7 mouse cellular contexts compared by ENCODE assay signal in the genomic region with DNA sequence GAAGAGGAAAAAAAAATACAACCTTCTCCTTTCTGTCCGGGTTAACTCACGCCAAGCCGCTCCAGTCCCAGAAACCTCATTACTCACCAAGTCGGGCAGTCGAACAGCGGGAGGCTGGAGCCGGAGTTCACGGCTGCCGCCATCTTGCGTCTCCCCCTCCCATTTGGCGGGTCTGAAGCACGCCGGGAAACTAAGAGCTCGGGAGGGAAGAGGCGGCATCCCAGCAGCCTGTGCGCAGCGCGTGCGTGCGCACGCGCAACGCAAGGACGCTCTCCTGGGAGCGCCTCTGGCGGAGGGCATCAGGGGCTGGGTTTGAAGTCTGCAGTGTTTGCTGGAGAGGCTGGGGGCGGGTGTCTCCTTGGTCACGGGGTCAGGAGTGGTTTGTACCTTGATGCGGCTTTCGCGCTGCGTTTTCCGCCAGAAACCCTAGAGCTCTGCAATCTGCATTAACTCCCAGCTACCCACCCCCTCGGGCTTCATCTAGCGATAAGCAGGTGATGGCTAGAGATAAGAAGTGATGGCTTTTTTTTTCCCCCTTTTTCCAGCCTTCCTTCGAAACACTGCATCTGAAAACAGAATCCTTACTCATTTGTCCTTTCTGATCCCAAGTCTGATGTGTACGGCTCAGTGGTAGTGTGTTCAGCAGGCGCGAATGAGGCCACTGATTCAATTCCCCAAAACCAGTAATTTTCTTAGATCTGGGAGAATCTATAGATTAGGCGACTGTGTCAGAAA. TPM values are rescaled to one million over a fixed set of nuclear protein-coding genes. Genes with fewer than 3 reads are reported as not detected.
A peak's percentile ranks its signal among the peaks of the same experiment; 100 is the strongest.
DNase-seq lines count a peak whose midpoint lies in the region; ATAC-seq lines count a peak whose summit lies in the region.

Gene Ppp1r8, minus strand, starts transcription at position 200 of the 735 bp plus-strand sequence.

- peak within 1 kb of the TSS; percentile 67 for H3K27ac ChIP-seq in intestine, embryonic 15.5 days
- peak within 1 kb of the TSS; percentile 94 for H3K27ac ChIP-seq in midbrain, embryonic 10.5 days (replicated peaks)

- peak within 1 kb of the TSS; percentile 70 for H3K9ac ChIP-seq in intestine, embryonic 15.5 days

- intact Hi-C loops in gastrocnemius, postnatal 36 days (cut with DNase I) = loop anchor here (5.0 kb wide), 1 partner anchor 76 kb away; the partner anchor contains the start of gene Rpa2
- intact Hi-C loops in left cerebral cortex, postnatal 25 days (cut with DNase I) = loop anchor here (2.0 to 5.0 kb wide), 2 partner anchors 76 to 80 kb away; partner anchors contain the start of genes Fam76a and Rpa2

- H3K4me1 ChIP-seq in intestine, embryonic 15.5 days (replicated peaks) = peaks cover 5% of the 10 kb centered on the region; the same call in 1 of the 2 replicates
- H3K4me1 ChIP-seq in midbrain, embryonic 10.5 days = peaks cover 18% of the 10 kb centered on the region

- DNase-seq in adrenal gland, adult 2 months = peak; percentile 93
- DNase-seq in embryo, embryonic 11.5 days (ENCODE audit: low read depth, low spot score) = peak; percentile 97
- peak; percentile 77 to 84 for DNase-seq in gastrocnemius, postnatal 36 days
- peak; percentile 90 to 96 for DNase-seq in left cerebral cortex, postnatal 25 days (ENCODE audit: low spot score in 2 of 2)
- peak; percentile 94 for DNase-seq in midbrain, embryonic 10.5 days (ENCODE audit: low spot score)
- DNase-seq in right cerebral cortex, postnatal 4 days = peak; percentile 83

- H3K9me3 ChIP-seq in intestine, embryonic 15.5 days = no peaks in the 10 kb centered on the region
- H3K9me3 ChIP-seq in midbrain, embryonic 10.5 days (replicated peaks) = no peaks in the 10 kb centered on the region

- 1% methylated on average over 40 of the region's 40 CpGs for WGBS in intestine, embryonic 15.5 days
- 2% methylated on average over 40 of the region's 40 CpGs for WGBS in midbrain, embryonic 10.5 days

- peak within 1 kb of the TSS; percentile 71 for H3K4me2 ChIP-seq in intestine, embryonic 15.5 days (replicated peaks)

- peaks cover 11% of the 10 kb centered on the region for H3K36me3 ChIP-seq in intestine, embryonic 15.5 days
- peaks cover 33% of the 10 kb centered on the region for H3K36me3 ChIP-seq in midbrain, embryonic 10.5 days

- ATAC-seq in intestine, embryonic 15.5 days = peak; percentile 100

- H3K27me3 ChIP-seq in intestine, embryonic 15.5 days (replicated peaks) = no peaks in the 10 kb centered on the region
- H3K27me3 ChIP-seq in midbrain, embryonic 10.5 days (ENCODE audit: low read depth, poor library complexity, severe bottlenecking) = no peaks in the 10 kb centered on the region

- peak within 1 kb of the TSS; percentile 80 for H3K4me3 ChIP-seq in intestine, embryonic 15.5 days (replicated peaks)
- peak within 1 kb of the TSS; percentile 98 for H3K4me3 ChIP-seq in midbrain, embryonic 10.5 days

RNA-seq across cellular contexts. Expression of gene Ppp1r8, which starts in this region (rescaled TPM):
- total RNA-seq in adrenal gland, adult 2 months (2021) = 10 to 100 TPM; 41.1 to 52.4 TPM
- polyA plus RNA-seq in adrenal gland, adult 2 months (2012; rRNA removed) = 25.1 and 29.4 TPM in 2 replicates
- total RNA-seq in gastrocnemius, postnatal 36 days (2021) = 10 to 100 TPM; 11.2 to 12.5 TPM
- 50.4 and 54.1 TPM in 2 replicates for polyA plus RNA-seq in intestine, embryonic 15.5 days (2015; fragmentation: Nextera tagmentation; extraction: Ambion mirVana)
- total RNA-seq in left cerebral cortex, postnatal 25 days (2021) = 10 to 100 TPM; 43.9 to 45.2 TPM
- 78.1 and 79.8 TPM in 2 replicates for polyA plus RNA-seq in midbrain, embryonic 10.5 days (2016; fragmentation: Nextera tagmentation; extraction: Ambion mirVana)

Comparison
In these comparisons a context has a peak if more than half of its experiments do, and no peak if none do; other contexts are left out.
1. Peak in every context shown above with its lines: DNase-seq, ATAC-seq, H3K4me3 ChIP-seq and H3K27ac ChIP-seq.